ENCODE assay signal across 39 mouse cellular contexts in genomic region chr7:18001131-18001530, GRCm38 (mm10). TPM values are rescaled to one million over a fixed set of nuclear protein-coding genes. Genes with fewer than 3 reads are reported as not detected.
"Had no signal": no experiment of that assay in that cellular context is flagged by ENCODE, and none has a peak within 500 bp of the region (broad histone marks: within the 10 kb centered on the region; RNA-seq: fewer than 3 reads in every experiment).

No protein-coding gene starts in this region.

RNA-seq across cellular contexts. Expression of gene Ceacam13, which starts 8.6 kb away (rescaled TPM):
- total RNA-seq: left cerebral cortex, postnatal 10 days; left cerebral cortex, postnatal 14 days; left cerebral cortex, postnatal 25 days; left cerebral cortex, postnatal 36 days; left cerebral cortex, postnatal 4 days; liver, adult 2 months; megakaryocyte progenitor cell, adult 5-6 weeks; megakaryocyte, adult 5-6 weeks; megakaryocyte-erythroid progenitor cell, adult 5-6 weeks; midbrain, postnatal 0 days; monocyte, adult 5-6 weeks had no signal
- polyA plus RNA-seq: limb, embryonic 10.5 days; limb, embryonic 11.5 days; limb, embryonic 12.5 days; limb, embryonic 13.5 days; limb, embryonic 15.5 days; liver, adult 2 months; liver, embryonic 11.5 days; liver, embryonic 12.5 days; liver, embryonic 13.5 days; liver, embryonic 14.5 days; liver, embryonic 15.5 days; liver, embryonic 16.5 days; liver, postnatal 0 days; lung, adult 2 months; lung, embryonic 14.5 days; lung, embryonic 15.5 days; lung, embryonic 16.5 days; lung, postnatal 0 days; macrophage; midbrain, embryonic 10.5 days; midbrain, embryonic 11.5 days; midbrain, embryonic 12.5 days; midbrain, embryonic 13.5 days; midbrain, embryonic 14.5 days; midbrain, embryonic 15.5 days; midbrain, embryonic 16.5 days; midbrain, postnatal 0 days; myocyte; neural tube, embryonic 11.5 days; neural tube, embryonic 12.5 days had no signal

RNA-seq across cellular contexts. Expression of gene Ceacam11, which starts 29.2 kb away (rescaled TPM):
- total RNA-seq: left cerebral cortex, postnatal 10 days; left cerebral cortex, postnatal 14 days; left cerebral cortex, postnatal 25 days; left cerebral cortex, postnatal 36 days; left cerebral cortex, postnatal 4 days; liver, adult 2 months; megakaryocyte progenitor cell, adult 5-6 weeks; megakaryocyte, adult 5-6 weeks; megakaryocyte-erythroid progenitor cell, adult 5-6 weeks; midbrain, postnatal 0 days; monocyte, adult 5-6 weeks had no signal
- polyA plus RNA-seq: limb, embryonic 10.5 days; limb, embryonic 11.5 days; limb, embryonic 12.5 days; limb, embryonic 13.5 days; limb, embryonic 15.5 days; liver, adult 2 months; liver, embryonic 11.5 days; liver, embryonic 12.5 days; liver, embryonic 13.5 days; liver, embryonic 14.5 days; liver, embryonic 15.5 days; liver, embryonic 16.5 days; liver, postnatal 0 days; lung, adult 2 months; lung, embryonic 14.5 days; lung, embryonic 15.5 days; lung, embryonic 16.5 days; lung, postnatal 0 days; macrophage; midbrain, embryonic 10.5 days; midbrain, embryonic 11.5 days; midbrain, embryonic 12.5 days; midbrain, embryonic 13.5 days; midbrain, embryonic 14.5 days; midbrain, embryonic 15.5 days; midbrain, embryonic 16.5 days; midbrain, postnatal 0 days; myocyte; neural tube, embryonic 11.5 days; neural tube, embryonic 12.5 days had no signal
